Mouse (Mus musculus) thymus, adult 18-20 months (tissue): ENCODE data around the gene Fbf1.
A peak's percentile ranks its signal among the peaks of the same experiment; 100 is the strongest.
"Not testable (repeated sequence)": the region's sequence is repeated elsewhere in the genome, so short reads cannot be mapped to it uniquely, and the experiment has no call there.

ENCODE experiments used
- DNase-seq, 2 experiments: peaks; one replicate each; pipeline ENCODE4 v3.0.0; 2022; ENCODE audit warnings: mixed read lengths in 2 of 2

Gene Fbf1

DNA sequence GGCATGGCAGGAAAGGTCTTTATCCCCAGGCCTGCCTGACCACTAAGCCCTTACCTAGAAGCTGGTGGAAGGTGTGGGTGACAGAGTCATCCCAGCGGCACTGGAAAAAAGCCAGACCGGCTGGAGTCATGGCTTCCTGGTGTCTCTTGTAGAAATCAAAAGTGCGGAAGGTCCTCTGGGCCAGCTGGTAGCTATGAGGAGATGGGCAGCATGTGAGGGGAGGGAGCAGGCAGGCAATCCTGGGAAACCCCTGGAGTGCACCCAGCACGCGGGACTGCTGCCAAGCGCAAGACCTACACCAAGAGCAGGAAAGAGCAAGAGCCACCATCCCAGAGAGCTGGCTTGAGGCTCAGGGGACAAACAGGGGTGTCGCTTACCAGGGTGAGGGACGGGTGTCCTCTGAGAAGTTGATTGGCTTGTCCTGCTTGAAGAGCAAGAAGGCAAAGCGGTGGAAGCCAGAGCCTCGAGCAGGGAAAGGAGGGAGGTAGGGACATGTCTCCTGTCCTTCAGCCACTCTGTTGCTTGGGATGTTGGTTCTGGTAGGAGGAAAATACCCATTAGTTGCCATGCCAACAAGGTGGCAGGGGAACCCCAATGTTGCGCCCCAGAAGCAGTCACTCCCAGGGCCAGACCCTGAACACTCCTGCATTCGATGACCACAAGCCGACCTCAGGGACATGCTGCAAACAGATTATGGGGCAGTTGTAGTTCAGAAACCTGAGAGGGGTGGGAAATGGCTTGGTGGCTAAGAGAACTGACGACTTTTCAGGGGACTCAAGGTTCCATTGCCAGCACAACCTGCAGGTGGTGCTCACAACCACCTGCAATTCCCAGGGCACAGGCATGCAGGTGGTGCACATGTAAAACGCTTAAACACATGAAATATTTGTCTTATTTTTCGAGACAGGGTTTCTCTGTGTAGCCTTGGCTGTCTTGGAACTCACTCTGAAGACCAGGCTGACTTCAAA lies 35.3 kb downstream of the Fbf1 start:
- DNase-seq = no peak

DNA sequence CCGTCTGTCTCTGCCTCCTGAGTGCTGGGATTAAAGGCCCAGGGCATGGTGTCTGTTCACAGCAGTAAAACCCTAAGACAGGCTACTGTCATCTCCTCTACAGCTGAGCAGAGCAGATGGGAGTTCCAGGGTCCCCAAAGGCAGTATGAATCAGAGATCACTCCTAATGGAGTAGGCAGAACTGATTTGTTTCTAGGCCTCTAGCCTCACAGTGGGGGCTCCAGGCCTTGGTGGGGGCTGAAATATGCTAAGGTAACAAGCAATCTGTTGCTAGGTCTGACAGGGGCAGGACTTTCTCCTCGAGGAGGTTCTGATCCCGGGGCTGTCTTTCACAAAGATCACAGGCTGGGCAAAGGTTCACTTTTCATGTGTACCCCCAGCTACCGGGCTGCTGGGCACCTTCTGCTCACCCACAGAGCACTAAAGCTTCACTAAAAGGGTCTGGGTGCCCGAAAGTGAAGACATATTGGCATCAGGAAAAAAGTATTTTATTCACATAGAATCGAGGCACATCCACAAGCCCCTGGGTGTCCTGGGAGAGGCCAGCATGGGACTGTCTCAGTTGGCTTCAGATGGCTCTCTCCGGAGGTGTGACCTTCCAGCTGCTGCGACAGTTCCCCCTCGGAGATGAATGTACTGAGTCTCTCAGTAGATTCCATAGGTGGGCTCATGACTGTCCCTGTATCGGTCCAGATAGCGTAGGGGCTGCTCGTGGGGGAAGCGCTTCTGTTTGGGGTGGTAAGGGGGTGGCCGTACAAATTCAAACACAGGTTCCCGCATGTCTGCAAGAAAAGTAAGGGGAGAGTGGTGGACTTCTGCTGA lies 36.4 kb downstream of the Fbf1 start:
- DNase-seq = no peak

DNA sequence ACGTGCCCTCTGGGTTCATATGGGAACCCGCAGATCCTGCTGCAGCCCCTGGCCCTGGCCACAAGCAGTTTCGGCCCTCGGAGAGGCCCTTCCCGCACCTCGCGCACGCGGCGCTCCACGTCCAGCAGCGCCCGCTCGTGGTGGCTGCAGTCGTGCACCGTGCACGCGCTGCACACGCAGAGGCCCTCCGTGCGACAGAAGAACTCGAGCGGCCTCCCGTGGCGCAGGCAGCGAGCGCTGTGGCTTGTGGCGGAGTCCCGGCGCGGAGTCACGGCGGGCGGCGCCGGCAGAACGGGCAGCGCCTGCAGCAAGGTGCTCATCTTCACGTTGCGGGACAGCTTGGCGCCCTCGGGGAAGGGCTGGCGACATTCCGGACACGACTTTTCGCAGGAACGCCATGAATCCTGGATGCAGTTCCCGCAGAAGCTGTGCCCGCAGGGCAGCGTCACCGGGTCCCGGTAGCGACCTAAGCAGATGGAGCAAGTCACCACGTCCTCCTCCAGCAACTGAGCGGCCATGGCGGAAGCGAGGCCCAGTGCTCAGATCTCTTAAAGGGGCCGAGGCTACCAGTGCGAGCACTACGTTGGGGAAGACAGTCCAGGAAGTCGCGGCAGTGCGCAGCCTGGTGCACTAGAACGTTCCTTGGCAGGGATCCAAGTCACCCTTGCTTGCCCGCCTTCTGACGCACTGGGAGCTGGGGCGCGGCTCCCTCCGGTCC lies 37.3 kb downstream of the Fbf1 start, which contains the start of gene Trim65:
Gene Trim65 (minus strand): TSS at position 641 of the 718 bp plus-strand sequence.
- peak; percentile 77 to 87 for DNase-seq

DNA sequence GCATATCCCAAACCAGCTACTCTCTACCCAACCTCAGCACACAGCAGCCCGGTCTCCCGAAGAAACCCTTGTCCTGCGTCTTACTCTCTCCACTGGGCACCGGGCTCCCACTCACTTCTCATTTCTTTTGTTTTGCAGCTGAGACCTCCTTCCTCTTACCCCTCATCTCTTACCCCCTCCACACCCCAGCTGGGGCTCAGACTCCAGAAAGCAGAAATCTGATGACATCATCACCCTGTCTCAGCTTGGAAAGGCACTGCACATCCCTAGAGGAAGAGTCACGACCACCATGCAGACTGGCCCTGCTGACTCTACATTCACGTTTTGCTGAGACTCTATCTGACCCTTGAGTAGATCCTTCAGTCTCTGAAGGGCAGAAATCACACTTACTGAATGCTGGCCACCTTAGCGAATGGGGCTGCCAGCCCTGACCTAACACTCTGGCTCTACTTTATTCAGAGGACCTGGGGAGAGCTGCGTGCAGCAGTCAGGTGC lies 37.9 kb downstream of the Fbf1 start:
- no peak for DNase-seq

DNA sequence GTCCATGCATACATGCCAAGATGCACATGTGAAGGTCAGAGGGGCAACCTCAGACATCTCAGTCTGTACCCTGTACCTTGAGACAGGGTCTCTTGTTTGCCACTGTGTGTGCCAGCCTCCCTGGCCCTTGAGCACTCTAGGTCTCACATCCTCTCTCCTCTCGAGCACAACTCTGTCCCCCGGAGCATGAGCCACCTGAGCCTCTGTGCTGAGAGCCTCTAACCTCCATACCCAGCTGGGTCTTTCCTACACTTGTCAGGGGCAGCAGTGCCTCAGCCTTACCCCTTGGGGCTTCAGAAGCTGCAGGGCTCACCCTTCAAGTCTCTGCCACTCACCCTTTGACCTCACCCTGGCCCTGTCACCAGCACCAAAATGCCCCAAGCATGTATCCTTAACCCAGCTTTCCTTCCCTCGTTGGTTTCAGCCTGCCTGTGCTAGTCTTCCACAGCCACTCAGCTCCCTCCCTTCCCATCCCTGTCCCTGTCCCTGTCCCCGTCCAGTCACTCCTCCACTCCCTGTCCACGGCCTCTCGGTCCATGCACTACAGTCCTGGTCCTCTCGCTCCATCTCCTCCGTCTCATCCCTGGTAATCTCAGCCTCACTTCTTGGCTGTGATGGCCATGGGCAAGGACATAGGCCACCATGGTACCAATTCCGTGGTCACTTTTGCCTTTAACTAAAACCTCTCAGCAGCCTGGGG lies 38.7 kb downstream of the Fbf1 start:
- DNase-seq = no peak

DNA sequence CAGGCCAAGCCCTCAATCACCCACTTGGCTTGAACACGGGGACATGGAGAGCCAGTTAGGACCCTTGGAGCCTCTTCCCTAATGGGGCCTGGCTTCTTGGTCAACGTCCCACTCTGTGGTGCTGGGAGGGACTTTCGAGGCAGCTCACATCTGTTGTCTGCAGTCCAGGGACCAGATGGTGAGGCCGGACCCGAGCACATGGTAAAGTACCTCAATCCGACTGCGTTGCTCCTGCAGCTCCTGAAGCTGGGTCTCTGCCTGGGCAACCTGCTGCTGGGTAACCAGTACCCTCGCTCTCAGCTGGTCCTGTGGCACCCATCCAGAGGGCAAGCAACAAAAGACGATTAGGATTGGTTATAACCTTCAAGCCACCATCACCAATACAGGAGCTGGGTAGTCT lies 40.0 kb downstream of the Fbf1 start:
- DNase-seq = no peak

DNA sequence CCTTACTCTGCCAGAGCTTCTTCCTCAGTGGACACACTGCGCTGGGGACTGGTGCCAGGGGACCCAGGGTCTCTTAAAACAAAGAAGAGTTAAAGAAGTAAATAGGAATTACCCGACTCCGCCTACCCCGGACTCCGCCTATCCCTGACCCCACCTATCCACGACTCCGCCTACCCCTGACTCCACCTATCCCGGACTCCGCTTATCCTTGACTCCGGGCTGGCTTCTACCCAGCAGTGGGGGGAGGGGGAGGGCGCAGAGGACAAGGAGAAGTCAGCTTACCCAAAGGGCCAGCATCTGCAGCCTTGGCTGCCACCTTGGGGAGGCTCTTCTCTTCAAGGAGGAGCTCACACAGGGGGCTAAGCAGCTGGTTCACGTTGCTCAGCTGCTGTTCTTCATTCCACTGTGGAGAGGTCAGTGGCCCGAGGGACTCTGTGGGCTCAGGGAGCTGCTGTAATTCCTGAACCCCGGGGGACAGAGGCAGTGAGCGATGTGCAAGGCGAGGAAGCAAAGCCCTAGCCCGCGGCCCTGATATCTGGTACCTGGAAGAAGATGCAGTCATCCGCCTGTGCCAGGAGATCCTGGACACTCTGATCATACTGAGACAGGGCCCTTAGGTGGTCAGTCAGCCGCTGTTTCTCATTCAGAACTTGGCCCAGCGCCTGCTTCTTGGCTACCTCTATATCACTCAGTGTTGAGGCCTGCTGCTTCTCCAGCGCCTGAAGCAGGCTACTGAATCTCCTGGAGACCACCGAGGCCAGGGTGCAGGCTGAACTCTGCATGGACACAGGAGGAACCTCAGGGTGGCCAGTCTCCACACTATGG lies 40.6 kb downstream of the Fbf1 start, which contains the start of gene Trim47:
Gene Trim47 (minus strand): TSS at position 55 of the 825 bp plus-strand sequence.
- no peak for DNase-seq

DNA sequence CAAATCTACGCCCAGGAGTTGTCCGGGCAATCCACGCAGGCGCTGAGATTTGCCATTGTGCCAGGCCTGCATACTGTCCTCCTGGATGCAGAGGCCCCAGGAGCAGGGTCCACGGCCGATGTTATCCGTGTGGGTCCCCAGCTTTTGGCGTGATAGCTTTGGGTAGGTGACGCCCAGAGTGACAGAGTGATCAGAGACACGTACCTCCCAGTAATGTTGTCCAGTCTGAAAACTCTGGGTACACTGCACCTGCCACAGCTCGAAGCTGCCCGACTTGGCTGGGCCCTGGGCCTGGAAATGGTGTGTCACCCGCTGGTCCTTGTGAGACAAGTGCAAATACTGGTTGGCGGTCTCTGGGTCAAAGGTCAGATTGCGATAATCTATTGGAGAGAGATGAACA lies 41.7 kb downstream of the Fbf1 start:
- DNase-seq = no peak

DNA sequence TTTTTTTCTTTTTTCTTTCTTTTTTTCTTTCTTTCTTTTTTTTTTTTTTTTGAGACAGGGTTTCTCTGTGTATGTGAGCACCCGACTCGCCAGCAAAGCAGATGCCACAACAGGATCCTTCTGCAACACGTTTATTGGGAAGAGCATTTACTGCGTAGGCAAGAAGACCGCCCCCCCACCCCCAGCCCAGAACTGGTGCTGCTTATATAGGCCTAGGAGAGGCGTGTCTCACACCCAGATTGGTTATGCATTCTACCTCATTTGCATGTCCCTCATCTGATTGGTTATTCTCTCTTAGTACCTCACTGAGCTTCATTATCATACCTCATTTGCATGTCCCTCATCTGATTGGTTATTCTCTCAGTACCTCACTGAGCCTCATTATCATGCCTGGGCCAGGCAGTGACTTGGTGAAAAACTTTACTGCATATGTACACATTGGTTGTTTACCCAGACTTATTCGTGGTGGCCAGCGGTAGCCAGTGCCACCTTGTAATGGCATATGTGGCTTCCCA lies 46.2 kb downstream of the Fbf1 start:
- not testable (repeated sequence) for DNase-seq

DNA sequence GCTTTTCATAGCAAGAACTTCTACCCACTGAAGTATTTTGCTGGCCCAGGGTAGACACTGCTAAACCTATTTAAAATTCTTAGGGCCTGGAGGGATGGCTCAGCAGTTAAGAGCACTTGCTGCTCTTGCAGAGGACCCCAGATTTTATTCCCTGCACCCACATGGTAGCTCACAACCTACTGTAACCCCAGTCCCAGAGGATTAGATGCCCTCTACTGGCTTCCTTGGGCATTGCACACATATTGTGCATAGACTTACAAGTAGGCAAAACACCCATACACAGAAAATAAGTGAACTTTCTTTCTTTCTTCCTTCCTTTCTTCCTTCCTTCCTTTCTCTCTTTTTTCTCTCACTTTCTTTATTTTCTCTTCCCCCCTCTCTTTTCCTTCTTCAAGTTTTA lies 50.1 kb downstream of the Fbf1 start:
- DNase-seq = no peak

DNA sequence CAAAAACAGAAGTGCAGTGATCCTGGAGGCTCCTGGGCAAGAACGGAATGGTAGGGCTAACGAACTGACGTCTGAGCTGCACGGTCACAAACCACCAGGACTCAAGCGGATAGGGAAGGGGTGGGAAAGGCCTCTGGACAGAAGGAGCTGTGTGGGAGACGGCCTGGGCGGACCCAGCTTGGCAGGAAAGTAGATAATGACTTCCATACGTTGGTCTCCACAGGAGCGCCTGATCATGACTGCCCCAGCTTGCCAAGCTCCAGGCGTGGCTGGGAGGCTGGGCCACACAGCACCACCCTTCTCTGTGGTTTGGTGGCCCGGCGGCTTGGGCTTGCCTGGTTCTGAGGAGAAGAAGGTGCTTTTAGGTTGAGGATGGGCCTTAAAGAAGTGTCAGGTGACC lies 50.7 kb downstream of the Fbf1 start:
- DNase-seq = no peak

DNA sequence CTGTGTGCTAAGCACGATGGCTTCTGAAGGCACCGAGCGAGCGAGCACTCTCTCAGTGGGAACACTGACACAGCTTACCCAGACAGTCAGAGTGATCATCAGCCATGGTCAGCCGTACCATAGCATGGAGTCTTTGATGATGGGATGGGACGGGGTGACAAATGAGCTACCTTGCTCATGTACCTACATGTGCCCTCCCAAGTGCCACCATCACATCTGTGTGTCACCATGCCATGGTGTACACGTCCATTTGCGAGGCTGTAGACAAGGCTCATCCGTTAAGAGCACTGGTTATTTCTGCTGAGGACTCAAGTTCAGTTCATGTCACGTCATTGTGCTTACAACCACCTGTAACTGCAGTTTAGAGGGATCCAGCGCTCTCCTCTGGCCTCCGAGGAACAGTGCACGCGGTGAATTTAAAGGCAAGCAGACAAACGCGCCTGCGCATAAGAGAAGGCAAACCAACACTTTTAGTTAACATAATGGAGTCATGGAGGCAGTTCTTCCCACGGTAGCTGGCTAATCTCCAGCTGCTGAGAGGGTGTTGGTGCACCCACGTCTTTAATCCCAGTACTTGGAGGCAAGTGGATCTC lies 56.3 kb downstream of the Fbf1 start:
- DNase-seq = no peak

DNA sequence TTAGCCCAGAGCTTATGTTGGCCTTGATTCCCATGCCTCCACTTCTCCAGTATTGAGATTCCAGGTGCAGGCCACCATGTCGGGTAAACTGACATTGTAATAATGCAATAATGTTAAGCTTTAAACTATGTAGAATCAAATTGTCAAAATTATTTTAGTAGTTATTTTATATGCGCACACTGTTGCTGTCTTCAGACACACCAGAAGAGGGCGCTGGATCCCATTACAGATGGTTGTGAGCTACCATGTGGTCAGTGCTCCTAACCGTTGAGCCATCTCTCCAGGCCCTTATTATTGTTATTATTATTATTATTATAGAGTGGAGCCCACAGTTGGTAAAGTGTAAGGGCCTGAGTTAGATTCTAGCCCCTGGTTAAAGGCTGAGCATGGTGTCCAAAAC lies 56.9 kb downstream of the Fbf1 start:
- no peak for DNase-seq

DNA sequence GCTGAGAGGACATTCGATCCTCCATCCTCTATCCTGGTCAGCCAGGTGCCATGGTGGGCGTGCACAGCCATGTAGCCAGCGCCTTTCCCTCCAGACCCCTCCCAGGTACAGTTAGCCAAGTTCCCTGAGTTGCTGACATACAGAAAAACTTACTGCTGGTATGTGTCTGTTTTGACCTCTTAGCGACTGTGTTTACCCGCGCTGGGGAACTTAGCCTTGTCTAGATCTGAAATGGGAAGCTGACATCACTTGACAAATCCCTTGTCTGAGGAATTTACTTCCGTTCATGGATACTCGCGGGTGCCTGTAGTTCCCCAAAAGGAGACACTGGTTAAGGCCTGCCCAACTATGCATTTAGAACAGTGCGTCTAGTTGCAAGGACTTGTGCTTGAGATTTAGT lies 57.4 kb downstream of the Fbf1 start:
- no peak for DNase-seq

DNA sequence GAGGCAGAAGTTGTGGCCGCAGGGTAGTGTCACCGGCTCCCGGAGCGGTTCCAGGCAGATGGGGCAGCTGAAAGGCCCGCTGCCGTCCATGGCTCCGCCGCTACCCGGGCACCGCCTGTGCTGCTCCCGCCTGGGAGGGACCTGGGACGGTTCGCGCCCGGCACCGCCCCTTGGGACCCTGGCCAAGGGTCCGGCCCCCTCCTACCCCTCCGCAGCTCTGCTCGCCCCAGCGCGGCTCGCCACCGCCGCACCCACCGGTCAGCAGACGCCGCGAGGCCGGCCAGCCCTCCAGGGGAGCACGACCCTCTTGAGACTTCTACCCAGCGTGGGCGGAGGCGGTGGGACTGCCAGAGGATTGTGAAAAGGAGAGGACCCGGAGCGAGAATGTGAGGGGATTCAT lies 57.8 kb downstream of the Fbf1 start:
- no peak for DNase-seq

DNA sequence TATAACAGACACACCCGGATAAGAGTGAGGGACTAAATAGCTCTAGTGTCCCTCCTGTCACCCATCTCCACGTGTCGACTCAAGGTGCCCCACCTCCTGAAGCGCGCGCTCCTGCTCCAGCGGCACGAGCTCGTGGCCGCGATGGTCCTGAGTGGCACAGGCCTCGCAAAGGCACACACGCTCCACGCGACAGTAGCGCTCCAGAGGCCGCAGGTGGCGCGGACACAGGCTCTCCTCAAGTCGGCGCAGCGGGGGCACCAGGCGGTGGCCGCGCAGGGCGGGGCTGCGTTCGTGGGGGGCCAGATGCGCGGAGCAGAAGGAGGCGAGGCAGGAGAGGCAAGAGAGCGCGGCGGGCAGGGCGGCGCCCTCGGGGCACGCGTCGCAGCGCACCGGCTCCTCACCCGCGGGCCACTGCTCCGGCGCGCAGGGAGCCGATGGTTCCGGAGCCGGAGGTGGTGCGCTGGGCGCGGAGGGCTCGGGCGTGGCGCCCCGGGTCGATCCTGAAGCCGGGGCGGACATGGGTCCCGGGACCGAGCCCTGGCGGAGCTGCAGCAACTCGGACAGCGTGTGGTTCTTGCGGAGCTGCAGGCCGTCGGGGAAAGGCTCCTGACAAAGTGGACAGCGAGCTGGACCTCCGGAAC lies 58.4 kb downstream of the Fbf1 start:
- DNase-seq = no peak

DNA sequence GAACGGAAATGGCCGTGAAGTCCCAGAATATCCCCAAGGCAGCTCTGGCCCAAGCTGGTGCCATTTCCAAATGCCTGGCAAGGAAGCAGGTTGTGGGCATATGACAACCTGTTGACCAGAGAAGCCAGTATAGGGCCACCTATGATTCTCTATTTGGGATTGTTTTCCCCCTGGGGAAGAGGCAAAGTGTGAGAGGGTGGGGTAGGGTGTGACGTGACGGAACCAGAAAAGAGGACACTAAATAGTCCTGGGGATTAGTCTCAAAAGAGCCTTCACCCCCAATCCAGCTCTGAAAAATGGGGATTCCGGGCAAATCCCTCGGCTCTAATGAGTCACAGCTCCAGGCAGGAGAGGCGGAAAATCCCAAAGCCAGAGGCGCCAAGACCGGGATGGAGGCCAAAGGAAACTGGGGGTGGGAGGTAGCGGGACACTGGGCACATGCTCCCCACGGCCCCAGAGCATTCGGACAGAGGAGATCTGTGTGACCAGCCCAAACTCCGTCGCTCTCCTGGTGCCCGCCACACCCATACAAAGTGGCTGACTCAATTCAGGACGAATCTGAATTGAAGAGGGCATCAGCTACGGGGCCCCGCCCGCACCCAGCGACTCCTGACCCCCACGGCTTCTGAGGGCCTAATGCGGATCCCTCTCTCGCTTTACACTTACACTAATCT lies 59.4 kb downstream of the Fbf1 start:
- DNase-seq = no peak

DNA sequence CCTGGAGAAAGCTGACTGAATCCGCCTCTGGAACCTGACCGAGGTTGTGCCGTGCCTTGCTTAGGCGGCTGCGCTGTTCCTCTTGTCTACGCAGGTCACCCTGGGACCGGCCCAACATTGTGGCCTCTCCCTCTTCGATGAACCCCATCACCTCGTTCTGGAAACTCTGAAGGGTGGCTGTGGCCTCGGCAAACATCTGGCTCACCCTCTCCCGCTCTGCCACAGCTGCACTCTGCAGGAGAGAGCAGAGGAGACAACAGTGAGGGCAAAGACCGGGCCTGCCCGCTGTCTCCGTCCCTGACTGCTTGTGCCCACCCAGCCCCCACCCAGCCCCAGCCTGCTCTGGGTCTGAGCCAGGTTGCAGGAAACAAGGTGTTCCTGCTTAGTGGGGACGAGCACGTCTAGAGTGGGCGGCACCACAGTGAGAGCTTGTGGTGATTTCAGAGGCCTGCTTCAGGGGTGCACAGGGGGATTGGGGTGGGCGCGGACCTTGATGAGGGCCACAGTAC lies 60.1 kb downstream of the Fbf1 start:
- DNase-seq = no peak
